Mouse (Mus musculus) ES-Bruce4 (cell line): ENCODE measurements at regions not wholly inside any gene's neighbourhood (a gene's known extent, or its start where the extent isn't known, plus 50 kb on each side); places are given as distances from the start of the nearest gene placed in this dataset.
A peak's percentile ranks its signal among the peaks of the same experiment; 100 is the strongest.

Source experiments
- H3K27ac ChIP-seq: 2 replicates; pipeline ENCODE4 v1.5.1; 2012; ENCODE audit warnings: low read length, inconsistent platforms; ENCODE audit not compliant: insufficient read depth
- H3K27me3 ChIP-seq: 2 replicates; pipeline ENCODE4 v1.6.1; 2012; ENCODE audit warnings: mild to moderate bottlenecking, low read length, inconsistent platforms; ENCODE audit not compliant: control insufficient read depth, poor library complexity, insufficient read depth, severe bottlenecking
- H3K36me3 ChIP-seq: 2 replicates; pipeline ENCODE4 v1.6.1; 2012; ENCODE audit warnings: inconsistent platforms, mild to moderate bottlenecking, low read length, moderate library complexity; ENCODE audit not compliant: control insufficient read depth, poor library complexity, insufficient read depth, severe bottlenecking
- H3K4me1 ChIP-seq: one replicate; pipeline ENCODE4 v1.8.1; 2011; ENCODE audit warnings: low read length; ENCODE audit not compliant: control insufficient read depth, insufficient read depth
- H3K4me3 ChIP-seq: 2 replicates; pipeline ENCODE4 v1.5.1; 2011; ENCODE audit warnings: low read depth, mild to moderate bottlenecking, low read length
- H3K9ac ChIP-seq: 2 replicates; pipeline ENCODE4 v1.6.1; 2012; ENCODE audit warnings: low read depth, mild to moderate bottlenecking, inconsistent platforms; ENCODE audit not compliant: poor library complexity, severe bottlenecking
- H3K9me3 ChIP-seq: replicated peaks from 2 replicates; pipeline ENCODE4 v1.6.1; 2012; ENCODE audit warnings: mild to moderate bottlenecking, low read length, inconsistent platforms; ENCODE audit not compliant: control insufficient read depth, poor library complexity, insufficient read depth, severe bottlenecking
- CTCF ChIP-seq: IDR thresholded peaks from one replicate; pipeline ENCODE4 v1.8.1; 2011; ENCODE audit warnings: low read depth, low read length
- EP300 ChIP-seq: IDR thresholded peaks from 2 replicates; pipeline ENCODE4 v1.6.1; 2011; ENCODE audit warnings: low read depth, low read length; ENCODE audit not compliant: insufficient read depth
- POLR2A ChIP-seq: IDR thresholded peaks from one replicate; pipeline ENCODE4 v1.8.1; 2011; ENCODE audit warnings: low read length; ENCODE audit not compliant: insufficient read depth

GRCm38 (mm10) chr2:169071267-169071666, 115.9 kb upstream of the Zfp64 start:
- Histone ChIP-seq H3K9me3 (no peaks in the 10 kb centered on the region), H3K27me3 (no peaks in the 10 kb centered on the region), H3K36me3 (no peaks in the 10 kb centered on the region), H3K4me1 (no peaks in the 10 kb centered on the region), H3K9ac (no peak overlapping the region), H3K27ac (no peak overlapping the region), H3K4me3 (no peak overlapping the region)
- TF ChIP-seq CTCF = no peak

GRCm38 (mm10) chr2:169065166-169065698, 109.8 kb upstream of the Zfp64 start:
- Histone ChIP-seq H3K9me3 (no peaks in the 10 kb centered on the region), H3K36me3 (no peaks in the 10 kb centered on the region), H3K27ac (no peak overlapping the region), H3K9ac (no peak overlapping the region), H3K4me1 (no peaks in the 10 kb centered on the region), H3K4me3 (no peak overlapping the region), H3K27me3 (no peaks in the 10 kb centered on the region)
- TF ChIP-seq CTCF = no peak
- TF ChIP-seq EP300 = no peak
- no peak for TF ChIP-seq POLR2A

GRCm38 (mm10) chr2:169061520-169061919, 106.1 kb upstream of the Zfp64 start:
- H3K4me3 ChIP-seq = no peak overlapping the region
- peaks cover 3% of the 10 kb centered on the region; the same call in 1 of the 2 replicates for H3K9me3 ChIP-seq
- H3K36me3 ChIP-seq = no peaks in the 10 kb centered on the region
- no peaks in the 10 kb centered on the region for H3K4me1 ChIP-seq
- TF ChIP-seq CTCF (peak; percentile 84), EP300 (no peak)
- no peak overlapping the region for H3K27ac ChIP-seq
- H3K27me3 ChIP-seq = no peaks in the 10 kb centered on the region
- no peak overlapping the region for H3K9ac ChIP-seq

GRCm38 (mm10) chr2:169060495-169060894, 105.1 kb upstream of the Zfp64 start:
- Histone ChIP-seq H3K4me1 (no peaks in the 10 kb centered on the region), H3K9ac (no peak overlapping the region), H3K4me3 (no peak overlapping the region), H3K36me3 (no peaks in the 10 kb centered on the region), H3K27me3 (no peaks in the 10 kb centered on the region), H3K9me3 (peaks cover 3% of the 10 kb centered on the region; the same call in 1 of the 2 replicates), H3K27ac (no peak overlapping the region)
- no peak for TF ChIP-seq EP300
- TF ChIP-seq POLR2A = no peak
- no peak for TF ChIP-seq CTCF

- Histone ChIP-seq H3K9ac (no peak overlapping the region), H3K4me1 (no peaks in the 10 kb centered on the region), H3K36me3 (no peaks in the 10 kb centered on the region), H3K9me3 (peaks cover 3% of the 10 kb centered on the region; the same call in 1 of the 2 replicates), H3K27me3 (no peaks in the 10 kb centered on the region), H3K4me3 (no peak overlapping the region), H3K27ac (no peak overlapping the region)
- TF ChIP-seq EP300 (no peak), CTCF (peak; percentile 63)
Observed at GRCm38 (mm10) chr2:169057831-169058230, 102.4 kb upstream of the Zfp64 start.

GRCm38 (mm10) chr2:169049947-169050346, 94.6 kb upstream of the Zfp64 start:
- Histone ChIP-seq H3K9ac (no peak overlapping the region), H3K4me1 (no peaks in the 10 kb centered on the region), H3K9me3 (no peaks in the 10 kb centered on the region), H3K36me3 (no peaks in the 10 kb centered on the region), H3K27ac (no peak overlapping the region), H3K27me3 (no peaks in the 10 kb centered on the region), H3K4me3 (no peak overlapping the region)
- TF ChIP-seq EP300 (no peak), CTCF (no peak)
